Mouse (Mus musculus): ENCODE measurements around the gene Mrpl42. TPM values are rescaled to one million over a fixed set of nuclear protein-coding genes. Genes with fewer than 3 reads are reported as not detected.

Mrpl42 gene
- total RNA-seq, 2 experiments from 2014 or later: 220 to 294 TPM

GRCm38 (mm10) chr10:95517656-95518055, 15.9 kb upstream of the Mrpl42 start:
- ATAC-seq (replicated peaks; ENCODE audit: poor library complexity, severe bottlenecking): no peak

- ATAC-seq (replicated peaks; ENCODE audit: poor library complexity, severe bottlenecking): peak; percentile 38
Observed at GRCm38 (mm10) chr10:95515293-95515931, 13.7 kb upstream of the Mrpl42 start.

GRCm38 (mm10) chr10:95514656-95515292, 13.0 kb upstream of the Mrpl42 start, which contains the start of gene Ube2n:
Gene Ube2n, plus strand, starts transcription at chr10:95515145.
- peak; percentile 88 for ATAC-seq (replicated peaks; ENCODE audit: poor library complexity, severe bottlenecking)

- no peak for ATAC-seq (replicated peaks; ENCODE audit: poor library complexity, severe bottlenecking)
Observed at GRCm38 (mm10) chr10:95513768-95514556, 12.2 kb upstream of the Mrpl42 start.

DNA sequence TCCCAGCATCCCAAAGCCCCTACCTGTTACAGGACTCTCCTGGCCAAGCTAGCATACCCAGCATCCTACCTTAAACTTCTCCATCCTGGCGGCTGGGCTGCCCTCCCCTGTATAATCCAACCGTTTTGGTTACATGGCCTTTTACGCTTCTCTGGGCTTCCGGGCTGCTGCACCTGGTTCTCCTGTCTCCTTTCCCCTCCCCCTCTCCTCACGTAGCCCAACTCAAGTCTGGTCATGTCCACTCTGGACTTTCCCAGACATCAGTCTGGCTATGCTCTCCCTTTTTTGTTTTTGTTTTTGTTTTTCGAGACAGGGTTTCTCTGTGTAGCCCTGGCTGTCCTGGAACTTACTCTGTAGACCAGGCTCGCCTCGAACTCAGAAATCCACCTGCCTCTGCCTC, 10.9 kb upstream of the Mrpl42 start:
- ATAC-seq (replicated peaks; ENCODE audit: poor library complexity, severe bottlenecking): no peak

GRCm38 (mm10) chr10:95509263-95509662, 7.5 kb upstream of the Mrpl42 start:
- no peak for ATAC-seq (replicated peaks; ENCODE audit: poor library complexity, severe bottlenecking)

DNA sequence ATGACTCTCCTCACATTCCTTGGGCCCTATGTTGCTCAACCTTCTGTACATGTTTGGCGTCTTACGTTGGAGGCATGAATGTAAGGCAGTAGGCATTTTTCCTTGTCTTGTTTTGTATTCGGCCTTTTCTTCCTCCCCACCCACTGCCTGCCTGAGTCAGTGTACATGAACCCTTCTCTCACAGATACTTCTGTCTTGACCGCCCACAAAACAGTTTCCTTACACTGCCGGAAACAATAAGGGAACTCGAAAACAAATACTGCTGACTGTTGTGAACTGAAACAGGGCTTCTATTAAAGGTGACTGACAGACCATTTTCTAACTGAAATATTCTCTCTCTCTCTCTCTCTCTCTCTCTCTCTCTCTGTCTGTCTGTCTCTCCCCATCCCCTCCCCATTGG, 7.1 kb upstream of the Mrpl42 start:
- ATAC-seq (replicated peaks; ENCODE audit: poor library complexity, severe bottlenecking): peak; percentile 82

DNA sequence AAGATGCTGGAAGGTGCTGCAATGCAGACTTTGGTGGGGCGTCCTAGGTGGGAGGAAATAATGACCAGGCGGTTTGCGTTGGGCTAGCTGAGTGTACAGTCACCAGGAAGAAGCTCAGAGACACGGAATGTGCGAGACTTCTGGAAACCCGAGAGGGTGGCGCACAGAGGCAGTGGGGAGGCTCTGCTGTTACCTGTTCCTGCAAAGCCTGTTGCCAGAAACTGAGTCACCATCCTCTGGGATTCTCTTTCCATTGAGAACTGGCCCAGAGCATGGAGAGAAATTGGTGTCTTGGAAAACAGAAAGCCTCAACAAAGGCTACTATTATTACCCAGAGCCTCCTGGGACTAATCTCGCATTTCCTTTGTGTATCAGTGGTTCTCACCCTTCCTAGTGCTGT, 6.4 kb upstream of the Mrpl42 start:
- no peak for ATAC-seq (replicated peaks; ENCODE audit: poor library complexity, severe bottlenecking)

DNA sequence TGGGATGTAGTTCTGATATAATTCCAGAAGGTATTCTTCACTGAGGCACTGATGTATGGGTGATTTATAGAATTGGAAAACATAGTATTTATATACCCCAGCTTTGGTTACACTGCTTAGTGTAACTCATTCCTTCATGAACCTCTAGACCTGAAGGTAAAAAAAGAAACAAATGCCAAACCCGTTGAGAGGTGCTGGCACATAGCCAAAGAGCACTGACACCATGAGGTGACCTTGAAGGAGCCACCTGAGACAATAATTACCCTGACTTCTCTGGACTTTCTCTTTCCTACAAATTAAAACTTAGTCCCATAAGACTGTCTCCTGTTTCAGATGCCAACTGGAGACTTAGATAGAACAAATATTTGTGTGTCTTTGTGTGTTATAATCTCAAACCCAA, 2.6 kb upstream of the Mrpl42 start:
- no peak for ATAC-seq (replicated peaks; ENCODE audit: poor library complexity, severe bottlenecking)

DNA sequence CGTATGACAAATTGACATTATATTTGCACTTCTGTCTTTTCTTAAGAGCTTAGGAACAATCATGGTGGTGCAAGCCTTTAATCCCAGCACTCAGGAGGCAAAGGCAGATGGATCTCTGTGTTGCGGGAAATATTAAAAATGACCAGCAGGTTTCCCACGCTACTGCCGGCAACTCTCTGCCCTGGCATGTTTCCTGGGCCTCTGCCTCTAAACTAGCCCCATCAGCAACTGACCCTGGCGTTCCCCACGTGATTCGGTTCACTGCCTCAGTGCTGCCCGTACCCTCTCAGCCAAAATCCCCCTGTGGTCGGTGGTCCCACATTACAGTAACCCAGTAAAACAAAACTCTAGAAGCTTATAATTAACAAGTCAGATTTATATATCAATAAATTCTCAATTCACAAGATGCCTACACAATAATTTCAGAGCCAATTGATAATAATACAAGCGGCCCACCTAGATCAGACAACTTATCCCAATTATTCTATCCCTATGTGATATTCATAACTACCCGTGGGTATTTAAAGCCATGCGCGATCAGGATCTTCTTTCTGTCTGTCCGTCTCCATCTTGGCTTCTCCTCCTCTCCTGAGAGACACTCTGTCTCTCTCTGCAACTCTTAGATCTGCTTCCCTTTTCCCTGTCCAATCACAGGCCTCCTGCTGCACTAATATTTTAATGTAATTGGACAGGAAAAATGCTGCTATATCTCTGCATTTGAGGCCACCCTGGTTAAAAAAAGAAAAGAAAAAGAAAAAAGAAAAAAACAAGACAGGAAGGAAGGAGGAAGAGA, 1.9 kb upstream of the Mrpl42 start:
- no peak for ATAC-seq (replicated peaks; ENCODE audit: poor library complexity, severe bottlenecking)

DNA sequence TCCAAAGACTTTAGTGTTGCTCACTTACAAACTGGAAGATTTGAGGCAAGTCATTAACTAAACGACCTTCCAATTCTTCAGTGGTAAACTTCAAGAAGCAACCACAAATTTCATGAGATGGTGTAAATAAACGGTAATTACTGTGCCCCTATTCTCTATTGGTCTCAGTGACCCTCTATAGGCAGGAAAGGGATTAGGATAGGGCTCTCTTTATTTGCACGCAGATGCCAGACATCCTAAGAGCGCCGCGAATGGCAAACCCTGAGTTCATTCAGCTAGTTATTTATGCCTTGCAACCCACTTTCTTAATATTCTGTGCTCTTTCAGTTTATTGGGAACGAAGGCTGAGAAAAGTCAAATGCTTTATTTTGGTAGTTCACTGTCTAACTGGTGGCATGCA, 707 bp downstream of the Mrpl42 start:
- ATAC-seq (replicated peaks; ENCODE audit: poor library complexity, severe bottlenecking): 0 out of 2 replicates have a peak, but pooled peaks have one; percentile 18

GRCm38 (mm10) chr10:95494268-95494667, 7.5 kb downstream of the Mrpl42 start:
- ATAC-seq (replicated peaks; ENCODE audit: poor library complexity, severe bottlenecking): no peak; the same call in 1 of the 2 replicates

DNA sequence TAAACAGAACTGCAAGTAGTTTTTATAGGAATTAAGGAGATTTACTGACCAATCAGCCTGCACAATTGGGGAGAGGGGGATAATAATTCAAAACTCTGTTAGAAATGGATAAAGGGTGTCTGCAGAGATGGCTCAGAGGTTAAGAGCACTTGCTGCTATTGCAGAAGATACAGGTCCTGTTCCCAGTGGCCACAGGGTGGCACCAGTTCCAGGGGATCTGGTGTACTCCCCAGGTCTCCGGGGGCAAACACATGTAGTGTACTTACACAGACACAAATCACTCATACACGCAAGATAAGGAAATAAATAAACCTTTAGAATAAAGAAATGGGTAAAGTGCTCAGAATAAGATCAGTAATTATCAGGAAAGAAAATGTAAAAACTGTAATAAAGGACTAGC, 12.1 kb downstream of the Mrpl42 start:
- ATAC-seq (replicated peaks; ENCODE audit: poor library complexity, severe bottlenecking): no peak

GRCm38 (mm10) chr10:95477516-95477915, 24.2 kb downstream of the Mrpl42 start:
- no peak for ATAC-seq (replicated peaks; ENCODE audit: poor library complexity, severe bottlenecking)

- peak; percentile 93 for ATAC-seq (replicated peaks; ENCODE audit: poor library complexity, severe bottlenecking)
Observed at GRCm38 (mm10) chr10:95475923-95476322, 25.8 kb downstream of the Mrpl42 start.

GRCm38 (mm10) chr10:95471889-95472547, 29.7 kb downstream of the Mrpl42 start:
- ATAC-seq (replicated peaks; ENCODE audit: poor library complexity, severe bottlenecking): no peak

DNA sequence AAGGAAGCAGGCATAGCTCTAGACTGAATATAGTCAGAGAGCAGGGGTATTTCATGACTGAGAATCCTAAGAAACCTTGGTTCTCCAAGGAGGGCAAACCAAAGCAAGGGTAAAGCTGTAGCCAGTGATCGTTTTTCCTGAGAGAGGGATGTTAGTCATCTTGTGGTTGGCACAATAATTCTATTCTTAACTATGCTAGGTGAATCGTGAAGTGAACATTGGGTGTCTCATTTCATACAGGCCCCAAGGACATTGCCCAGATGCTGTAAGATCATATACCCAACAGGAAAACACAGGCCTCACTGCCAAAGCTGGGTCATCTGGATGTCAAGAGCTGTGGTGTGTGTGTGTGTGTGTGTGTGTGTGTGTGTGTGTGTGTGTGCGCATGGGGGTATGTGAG, 30.6 kb downstream of the Mrpl42 start:
- no peak for ATAC-seq (replicated peaks; ENCODE audit: poor library complexity, severe bottlenecking)

- no peak for ATAC-seq (replicated peaks; ENCODE audit: poor library complexity, severe bottlenecking)
Observed at GRCm38 (mm10) chr10:95468894-95469293, 32.8 kb downstream of the Mrpl42 start.

- ATAC-seq (replicated peaks; ENCODE audit: poor library complexity, severe bottlenecking): no peak; the same call in 1 of the 2 replicates
Observed at GRCm38 (mm10) chr10:95465485-95465896, 36.2 kb downstream of the Mrpl42 start.

GRCm38 (mm10) chr10:95464527-95464926, 37.2 kb downstream of the Mrpl42 start:
- no peak for ATAC-seq (replicated peaks; ENCODE audit: poor library complexity, severe bottlenecking)

Data from granulocyte monocyte progenitor cell, adult 5-6 weeks (primary cell).